Mouse (Mus musculus): ENCODE results near the gene Fstl1. TPM values are rescaled to one million over a fixed set of nuclear protein-coding genes. Genes with fewer than 3 reads are reported as not detected.

The Fstl1 gene
- total RNA-seq, 1 experiment = 87.6 TPM

- no peaks in the 10 kb centered on the region for H3K36me3 ChIP-seq (ENCODE audit: control insufficient read depth, insufficient read depth, low read length, poor library complexity, severe bottlenecking)
- H3K27ac ChIP-seq (ENCODE audit: insufficient read depth, low read depth, low read length, poor library complexity, severe bottlenecking) = no peak overlapping the region
- no peak for DNase-seq (ENCODE audit: low read depth, low spot score)
- no peak overlapping the region for H3K9ac ChIP-seq (ENCODE audit: insufficient read depth, low read depth, low read length, poor library complexity, severe bottlenecking)
- peaks cover 9 to 10% of the 10 kb centered on the region in 2 experiments; a peak in 3 of 4 replicates for H3K4me1 ChIP-seq (ENCODE audit: control insufficient read depth in 2 of 2, insufficient read depth in 2 of 2, low read length in 2 of 2, poor library complexity in 1 of 2)
- no peak for TF ChIP-seq CHD2 (IDR thresholded peaks at IDR 0.05; ENCODE audit: low read depth, low read length)
- no peak for TF ChIP-seq ZNF384 (IDR thresholded peaks at IDR 0.05; ENCODE audit: low read depth, low read length)
- TF ChIP-seq ZC3H11A (IDR thresholded peaks at IDR 0.05; ENCODE audit: borderline replicate concordance, low read depth, low read length) = no peak
- no peak for TF ChIP-seq MAFK (IDR thresholded peaks at IDR 0.05; ENCODE audit: insufficient read depth, low read depth, low read length)
- no peak for TF ChIP-seq HCFC1 (IDR thresholded peaks at IDR 0.05; ENCODE audit: borderline replicate concordance, insufficient read depth, low read length)
- no peaks in the 10 kb centered on the region for H3K9me3 ChIP-seq (ENCODE audit: control insufficient read depth, insufficient read depth, low read depth, low read length)
- H3K4me3 ChIP-seq (ENCODE audit: insufficient read depth in 1 of 2, low read depth in 1 of 2, low read length in 2 of 2, poor library complexity in 1 of 2, severe bottlenecking in 1 of 2) = no peak overlapping the region
- in situ Hi-C loops (cut with MboI; ENCODE audit: low sequenced_read_pairs in 2 of 2, unreplicated experiment in 2 of 2) = no loop called here
Observed at GRCm38 (mm10) chr16:37780386-37780785, 3.7 kb downstream of the Fstl1 start.

GRCm38 (mm10) chr16:37780911-37781310 lies 4.2 kb downstream of the Fstl1 start:
- peaks cover 9 to 10% of the 10 kb centered on the region in 2 experiments; a peak in 3 of 4 replicates for H3K4me1 ChIP-seq (ENCODE audit: control insufficient read depth in 2 of 2, insufficient read depth in 2 of 2, low read length in 2 of 2, poor library complexity in 1 of 2)
- no peaks in the 10 kb centered on the region for H3K9me3 ChIP-seq (ENCODE audit: control insufficient read depth, insufficient read depth, low read depth, low read length)
- DNase-seq (ENCODE audit: low read depth, low spot score) = no peak
- in situ Hi-C loops (cut with MboI; ENCODE audit: low sequenced_read_pairs in 2 of 2, unreplicated experiment in 2 of 2) = no loop called here
- no peak overlapping the region for H3K9ac ChIP-seq (ENCODE audit: insufficient read depth, low read depth, low read length, poor library complexity, severe bottlenecking)
- H3K27ac ChIP-seq (ENCODE audit: insufficient read depth, low read depth, low read length, poor library complexity, severe bottlenecking) = no peak overlapping the region
- TF ChIP-seq MAFK (IDR thresholded peaks at IDR 0.05; ENCODE audit: insufficient read depth, low read depth, low read length) (no peak), HCFC1 (IDR thresholded peaks at IDR 0.05; ENCODE audit: borderline replicate concordance, insufficient read depth, low read length) (no peak), CHD2 (IDR thresholded peaks at IDR 0.05; ENCODE audit: low read depth, low read length) (no peak), ZC3H11A (IDR thresholded peaks at IDR 0.05; ENCODE audit: borderline replicate concordance, low read depth, low read length) (no peak), ZNF384 (IDR thresholded peaks at IDR 0.05; ENCODE audit: low read depth, low read length) (no peak)
- no peak overlapping the region for H3K4me3 ChIP-seq (ENCODE audit: insufficient read depth in 1 of 2, low read depth in 1 of 2, low read length in 2 of 2, poor library complexity in 1 of 2, severe bottlenecking in 1 of 2)
- H3K36me3 ChIP-seq (ENCODE audit: control insufficient read depth, insufficient read depth, low read length, poor library complexity, severe bottlenecking) = no peaks in the 10 kb centered on the region

DNA sequence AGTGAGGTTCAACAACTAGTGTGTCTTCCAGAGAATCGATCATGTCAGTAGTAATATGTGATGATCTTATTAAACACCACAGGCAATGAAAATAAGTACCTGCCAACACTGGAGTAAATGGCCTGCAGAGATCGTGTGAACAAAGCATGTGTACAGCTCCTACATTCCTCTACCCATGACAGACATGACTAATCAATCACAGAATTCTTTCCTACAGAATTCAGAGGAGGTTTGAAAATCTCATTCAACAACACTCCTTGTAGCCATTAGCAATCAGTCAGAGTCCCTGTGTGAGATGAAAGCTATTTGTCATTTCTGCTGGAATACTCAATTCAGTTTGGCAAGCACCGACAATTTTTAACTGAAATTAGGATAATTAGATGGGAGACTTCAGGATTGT lies 7.9 kb downstream of the Fstl1 start:
- no peak for DNase-seq (ENCODE audit: low read depth, low spot score)
- Histone ChIP-seq H3K27ac (ENCODE audit: insufficient read depth, low read depth, low read length, poor library complexity, severe bottlenecking) (no peak overlapping the region), H3K9me3 (ENCODE audit: control insufficient read depth, insufficient read depth, low read depth, low read length) (no peaks in the 10 kb centered on the region), H3K36me3 (ENCODE audit: control insufficient read depth, insufficient read depth, low read length, poor library complexity, severe bottlenecking) (no peaks in the 10 kb centered on the region), H3K4me1 (ENCODE audit: control insufficient read depth in 2 of 2, insufficient read depth in 2 of 2, low read length in 2 of 2, poor library complexity in 1 of 2) (peaks cover 14 to 20% of the 10 kb centered on the region in 2 experiments), H3K4me3 (ENCODE audit: insufficient read depth in 1 of 2, low read depth in 1 of 2, low read length in 2 of 2, poor library complexity in 1 of 2, severe bottlenecking in 1 of 2) (no peak overlapping the region), H3K9ac (ENCODE audit: insufficient read depth, low read depth, low read length, poor library complexity, severe bottlenecking) (no peak overlapping the region)
- TF ChIP-seq CHD2 (IDR thresholded peaks at IDR 0.05; ENCODE audit: low read depth, low read length) = no peak
- in situ Hi-C loops (cut with MboI; ENCODE audit: low sequenced_read_pairs in 2 of 2, unreplicated experiment in 2 of 2) = no loop called here

DNA sequence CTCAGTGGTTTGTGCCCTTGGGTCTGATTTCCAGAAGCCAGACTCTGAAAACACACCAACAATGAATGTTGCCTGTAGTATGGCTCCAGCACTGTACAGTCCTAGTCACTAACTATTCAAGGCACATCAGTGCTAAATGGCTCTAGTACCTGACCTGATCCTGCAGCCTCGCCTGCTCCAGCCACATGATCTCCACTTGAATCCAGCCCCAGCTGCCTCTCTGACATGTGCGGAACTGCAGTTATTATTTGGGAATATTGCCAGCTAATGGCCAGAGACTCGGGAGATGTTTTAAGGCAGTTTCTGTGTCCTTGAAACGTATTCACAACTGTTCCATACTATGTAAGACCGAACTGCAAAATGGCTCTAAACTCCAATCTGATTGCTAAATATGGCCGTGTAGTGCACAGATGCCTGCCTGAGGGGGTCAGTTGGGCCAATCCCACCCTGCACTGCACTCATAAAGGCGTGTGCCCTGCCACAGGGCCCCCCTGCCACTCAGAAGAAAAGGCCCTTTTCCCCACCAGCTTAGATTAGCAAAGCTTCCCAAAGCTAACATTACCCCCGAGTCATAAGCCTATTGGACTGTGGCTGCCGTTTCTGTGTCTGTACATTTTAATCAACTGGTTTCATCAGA lies 11.0 kb downstream of the Fstl1 start:
- no peaks in the 10 kb centered on the region for H3K9me3 ChIP-seq (ENCODE audit: control insufficient read depth, insufficient read depth, low read depth, low read length)
- no peak overlapping the region; the same call in 1 of the 2 replicates for H3K27ac ChIP-seq (ENCODE audit: insufficient read depth, low read depth, low read length, poor library complexity, severe bottlenecking)
- H3K36me3 ChIP-seq (ENCODE audit: control insufficient read depth, insufficient read depth, low read length, poor library complexity, severe bottlenecking) = no peaks in the 10 kb centered on the region
- no peak for DNase-seq (ENCODE audit: low read depth, low spot score)
- no peak overlapping the region for H3K4me3 ChIP-seq (ENCODE audit: insufficient read depth in 1 of 2, low read depth in 1 of 2, low read length in 2 of 2, poor library complexity in 1 of 2, severe bottlenecking in 1 of 2)
- peaks cover 9 to 20% of the 10 kb centered on the region in 2 experiments; a peak in 3 of 4 replicates for H3K4me1 ChIP-seq (ENCODE audit: control insufficient read depth in 2 of 2, insufficient read depth in 2 of 2, low read length in 2 of 2, poor library complexity in 1 of 2)
- H3K9ac ChIP-seq (ENCODE audit: insufficient read depth, low read depth, low read length, poor library complexity, severe bottlenecking) = no peak overlapping the region
- in situ Hi-C loops (cut with MboI; ENCODE audit: low sequenced_read_pairs in 2 of 2, unreplicated experiment in 2 of 2) = no loop called here
- no peak for TF ChIP-seq CHD2 (IDR thresholded peaks at IDR 0.05; ENCODE audit: low read depth, low read length)
- no peak for TF ChIP-seq HCFC1 (IDR thresholded peaks at IDR 0.05; ENCODE audit: borderline replicate concordance, insufficient read depth, low read length)
- TF ChIP-seq ZC3H11A (IDR thresholded peaks at IDR 0.05; ENCODE audit: borderline replicate concordance, low read depth, low read length) = no peak
- no peak for TF ChIP-seq MAFK (IDR thresholded peaks at IDR 0.05; ENCODE audit: insufficient read depth, low read depth, low read length)
- no peak for TF ChIP-seq ZNF384 (IDR thresholded peaks at IDR 0.05; ENCODE audit: low read depth, low read length)
